Mouse (Mus musculus) G1E-ER4 (cell line): ENCODE results near the gene Trmt10a. TPM values are rescaled to one million over a fixed set of nuclear protein-coding genes. Genes with fewer than 3 reads are reported as not detected.

Experiments used
- GATA1 ChIP-seq: IDR thresholded peaks from one replicate; pipeline ENCODE4 v1.8.0; 2012; ENCODE audit warnings: low read length, inconsistent platforms
- polyA plus RNA-seq: library from polyadenylated mRNA; stranded (reverse); fragments of >175 nt; gene quantifications from 2 replicates; pipeline ENCODE4 v1.2.3, GENCODE M21; 2012

Trmt10a gene
- polyA plus RNA-seq, 1 experiment: 4.2 TPM

DNA sequence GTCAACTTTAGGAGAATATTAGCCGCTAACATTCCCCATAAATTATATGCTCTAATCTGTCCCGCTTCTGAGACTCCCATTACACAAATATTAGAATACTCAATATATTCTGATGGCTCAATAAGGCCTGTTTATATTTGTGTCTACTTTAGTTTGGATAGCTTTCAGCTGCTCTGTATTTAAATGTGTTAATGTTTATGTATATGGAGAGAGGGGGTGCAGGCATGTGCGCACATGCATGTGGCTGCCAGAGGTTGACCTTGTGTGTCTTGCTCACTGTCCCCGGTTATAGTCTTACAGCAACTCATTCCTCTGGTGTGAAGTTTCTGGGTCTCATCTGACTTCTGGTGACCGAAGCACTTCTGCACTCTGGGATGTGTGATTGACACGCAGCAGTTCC, 32.3 kb downstream of the Trmt10a start:
- TF ChIP-seq GATA1: no peak

DNA sequence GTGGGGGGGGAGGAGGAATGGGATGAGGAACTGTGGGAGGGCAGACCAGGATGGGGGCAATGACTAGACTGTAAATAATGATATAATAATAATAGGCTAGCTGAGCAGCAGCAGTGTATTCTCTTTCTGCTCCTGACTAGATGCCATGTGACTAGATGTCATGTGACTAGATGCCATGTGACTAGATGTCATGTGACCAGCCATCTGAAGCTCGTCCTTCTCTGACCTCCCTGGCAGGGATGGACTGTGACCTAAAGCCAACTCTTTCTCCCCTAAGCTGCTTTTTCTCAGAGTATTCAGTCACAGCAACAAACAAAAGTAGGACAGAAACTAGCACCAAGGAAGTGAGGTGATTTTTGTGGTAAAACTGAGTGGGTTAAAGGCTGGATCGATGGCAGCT, 38.8 kb downstream of the Trmt10a start:
- TF ChIP-seq GATA1: no peak

DNA sequence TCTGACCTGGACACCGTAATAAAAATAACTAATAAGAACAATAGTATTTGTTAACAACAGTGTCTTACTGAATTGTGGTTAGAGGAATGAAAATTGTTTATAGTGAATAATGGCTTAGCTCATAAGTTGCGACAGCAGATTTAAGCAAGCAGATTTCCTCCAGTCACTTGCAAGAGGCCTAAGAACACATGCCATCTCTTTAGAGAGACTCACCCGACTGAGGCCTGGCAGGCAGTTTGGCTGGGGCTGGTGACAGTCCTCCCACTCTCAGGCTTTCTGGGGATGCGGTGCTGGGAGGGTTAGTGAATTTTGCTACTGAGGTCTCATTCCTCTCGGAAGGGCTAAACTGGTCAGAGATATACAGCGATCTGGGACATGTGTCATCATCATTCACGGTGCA, 40.1 kb downstream of the Trmt10a start:
- no peak for TF ChIP-seq GATA1

DNA sequence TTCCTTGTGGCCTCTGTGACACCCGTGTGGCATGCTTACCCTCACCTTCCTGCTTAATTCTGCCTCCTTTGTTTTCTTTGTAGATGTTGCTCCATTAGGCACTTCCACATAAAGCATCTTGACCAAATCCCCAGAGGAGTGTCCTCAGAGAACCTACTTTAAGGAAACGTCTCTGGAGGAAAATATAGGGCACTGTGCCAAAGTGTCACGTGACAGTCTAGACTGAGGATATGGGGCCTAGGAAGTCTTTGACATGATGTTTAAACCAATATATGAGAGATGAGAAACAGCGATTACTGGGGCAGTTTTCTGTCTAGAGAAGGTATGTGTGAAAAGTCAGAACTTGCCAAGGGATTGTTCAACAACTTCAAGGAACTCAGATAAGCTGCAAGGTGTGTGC, 42.0 kb downstream of the Trmt10a start:
- TF ChIP-seq GATA1: no peak

DNA sequence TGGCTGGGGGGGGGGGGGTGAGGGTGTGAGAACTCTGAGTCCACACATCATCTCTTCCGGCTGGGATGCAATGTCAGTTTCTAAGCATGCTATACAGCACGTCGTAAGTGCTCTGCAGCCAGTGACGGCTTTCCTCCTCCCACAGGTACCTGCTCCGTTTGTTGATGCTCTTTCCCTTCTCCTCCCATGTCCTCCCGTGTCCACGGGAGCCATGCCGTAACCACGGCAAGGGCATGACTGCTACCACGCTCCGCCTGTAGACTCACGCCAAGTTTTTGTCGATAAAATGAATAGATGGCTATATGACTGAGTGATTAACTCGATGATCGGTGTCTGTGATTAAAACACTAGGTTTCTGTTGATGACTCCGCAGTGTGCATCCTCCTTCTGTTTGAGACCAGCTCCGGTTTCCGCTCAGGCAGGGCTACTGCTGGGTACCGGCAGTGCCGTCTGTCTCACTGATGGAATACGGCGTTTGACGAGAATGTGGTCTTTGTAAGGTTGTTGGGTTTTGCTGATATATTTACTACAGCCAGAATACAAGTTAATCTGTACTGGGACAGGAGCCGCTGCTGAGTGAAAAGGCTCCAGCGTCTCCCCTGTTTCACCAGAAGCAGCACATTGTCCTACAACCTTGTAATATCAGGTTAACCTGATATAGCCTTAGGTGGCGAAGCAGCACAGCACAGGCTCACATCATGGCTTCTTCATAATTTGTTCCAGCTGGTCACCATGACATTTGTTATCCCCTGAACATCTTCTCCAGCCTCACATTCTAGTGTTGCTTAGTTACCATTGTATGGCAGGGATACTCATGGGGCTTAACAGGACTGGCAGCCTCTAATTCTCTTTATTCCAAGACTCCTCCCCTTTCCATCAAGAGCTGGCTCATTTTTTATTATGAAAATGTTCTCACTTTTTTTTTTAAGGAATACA, 43.0 kb downstream of the Trmt10a start:
- no peak for TF ChIP-seq GATA1

DNA sequence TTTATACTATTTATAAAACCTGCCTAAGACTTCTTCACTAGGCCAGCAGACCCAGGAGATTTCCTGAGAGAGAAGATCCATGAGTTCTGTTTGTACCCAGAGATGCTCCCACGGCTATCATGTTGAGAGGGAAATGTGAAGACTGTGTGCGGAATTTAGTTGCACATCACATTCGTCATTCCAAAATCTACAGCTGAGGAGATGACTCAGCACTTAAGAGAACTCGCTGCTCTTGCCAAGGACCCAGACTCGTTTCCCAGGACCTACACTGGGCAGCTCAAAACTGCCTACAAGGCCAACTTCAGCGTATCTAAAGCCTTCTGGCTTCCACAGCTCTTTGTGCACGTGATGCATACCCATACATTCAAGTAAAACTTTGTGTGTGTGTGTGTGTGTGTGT, 49.0 kb downstream of the Trmt10a start:
- no peak for TF ChIP-seq GATA1

DNA sequence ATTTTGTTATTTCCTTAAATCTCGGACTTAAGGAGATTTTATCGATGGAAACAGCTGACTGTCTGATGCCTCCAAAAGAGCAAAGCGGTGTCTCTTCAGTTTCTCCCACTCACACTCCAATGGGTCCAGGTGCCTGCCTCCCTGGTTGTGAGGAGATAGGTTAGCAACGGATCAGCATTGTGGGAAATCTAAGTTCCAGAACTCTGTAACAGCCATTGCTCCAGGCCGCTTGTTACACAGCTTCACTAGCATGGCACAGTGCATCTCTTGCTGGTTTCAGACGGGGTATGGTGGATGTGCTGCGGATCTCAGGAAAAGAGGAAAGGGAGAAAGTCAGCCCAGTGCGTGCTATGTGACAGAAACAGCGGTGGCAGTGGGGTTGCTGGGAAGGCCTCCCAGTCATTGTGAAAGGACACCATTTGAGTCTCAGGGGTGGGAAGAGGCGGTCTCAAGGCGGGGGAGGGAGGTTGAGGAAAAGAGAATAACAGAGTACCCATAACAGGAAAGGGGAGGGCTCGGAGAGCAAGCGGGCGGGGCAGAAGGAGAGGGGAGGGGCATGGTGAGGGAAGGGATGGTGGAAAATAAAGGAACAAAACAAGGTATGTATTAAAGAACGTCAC, 50.5 kb downstream of the Trmt10a start, which contains the start of gene 4930579F01Rik:
4930579F01Rik (minus strand) TSS at position 143 of the 620 bp plus-strand sequence.
- no peak for TF ChIP-seq GATA1

DNA sequence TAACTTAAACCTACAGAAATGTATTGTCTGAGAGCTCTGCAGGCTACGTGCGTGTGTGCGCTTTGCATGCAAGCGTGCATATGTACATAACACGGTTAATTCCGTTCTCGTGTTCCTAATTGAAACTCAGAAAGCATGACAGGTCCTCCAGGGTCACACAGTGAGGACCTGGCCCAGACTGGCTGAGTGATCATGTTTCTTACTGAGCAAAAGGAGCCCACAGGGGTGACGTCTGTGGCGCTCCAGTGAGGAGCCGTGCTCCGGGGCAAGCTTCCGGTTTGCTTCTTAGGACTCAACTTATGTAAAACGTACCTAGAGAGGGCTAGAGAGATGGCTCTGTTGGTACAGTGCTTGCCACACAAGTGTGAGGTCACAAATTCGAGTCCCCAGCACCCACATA, 53.8 kb downstream of the Trmt10a start:
- TF ChIP-seq GATA1: no peak

DNA sequence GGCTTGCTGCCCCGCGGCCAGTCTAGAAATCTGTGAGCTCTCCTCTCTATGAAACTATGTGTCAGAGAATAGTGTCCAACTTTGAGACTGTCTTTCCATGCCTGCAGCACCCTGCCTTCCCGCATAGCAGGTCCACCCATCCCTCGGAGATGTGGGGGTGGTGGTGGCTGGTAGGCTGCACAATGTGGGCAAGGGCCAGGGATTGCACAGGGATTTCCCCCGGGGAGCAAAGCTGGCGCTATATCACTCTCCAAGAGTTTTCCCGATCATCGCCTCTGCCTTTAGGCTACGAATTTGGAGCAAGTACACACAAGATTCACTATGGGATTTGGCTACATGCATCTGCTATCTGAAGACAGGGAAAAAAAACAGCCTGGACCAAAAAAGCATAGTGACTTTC, 54.3 kb downstream of the Trmt10a start:
- no peak for TF ChIP-seq GATA1

DNA sequence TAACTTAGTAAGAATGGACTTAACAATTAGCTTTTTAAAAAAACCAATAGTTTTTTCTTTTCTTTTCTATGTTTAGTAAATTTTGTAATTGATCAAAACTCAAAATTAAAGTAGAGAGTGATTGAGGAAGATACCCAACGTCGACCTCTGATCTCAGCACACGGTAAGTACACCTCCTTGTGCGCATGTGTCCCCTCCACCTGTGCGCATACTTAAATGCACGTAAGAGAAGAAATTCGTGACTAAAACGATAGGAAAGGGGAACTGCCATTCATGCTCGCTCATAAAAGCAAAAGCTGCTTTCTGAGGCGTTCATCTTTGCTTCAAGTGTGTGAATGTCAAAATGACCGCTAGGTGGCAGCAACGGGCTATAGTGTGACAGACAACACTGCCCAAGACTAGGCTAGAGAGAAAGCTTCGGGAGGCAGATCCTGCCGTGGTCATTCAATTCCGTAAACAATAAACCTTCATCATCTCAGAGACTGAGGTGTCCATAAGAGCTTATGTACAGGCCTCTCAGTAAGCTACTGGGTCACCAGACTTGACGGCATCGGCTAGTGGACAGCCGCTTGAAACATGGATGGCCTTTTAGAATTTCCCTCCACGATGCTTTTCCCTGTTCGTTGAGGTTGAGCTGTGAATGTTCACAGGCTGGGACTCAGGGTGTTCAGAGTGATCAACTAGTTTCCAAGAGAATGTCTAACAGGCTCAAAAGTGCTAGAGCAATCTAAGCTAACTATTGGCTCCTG, 54.9 kb downstream of the Trmt10a start:
- TF ChIP-seq GATA1: no peak

DNA sequence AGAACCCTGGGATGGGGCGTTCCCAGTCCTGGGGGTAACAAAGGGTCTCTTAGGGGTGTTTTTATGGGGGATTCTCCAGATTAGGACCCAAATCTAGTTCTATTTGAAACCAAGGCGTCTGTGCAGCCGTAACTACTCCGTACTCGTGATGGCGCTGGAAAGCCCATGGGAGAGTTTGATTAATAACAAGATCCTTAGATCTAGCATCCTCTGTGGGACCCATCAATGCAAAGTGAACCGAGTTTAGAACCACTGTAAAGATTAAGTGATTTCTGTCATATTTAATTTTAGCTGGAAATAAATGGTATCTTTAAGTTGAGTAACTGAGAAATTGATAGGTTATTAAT, 55.4 kb downstream of the Trmt10a start:
- TF ChIP-seq GATA1: no peak

DNA sequence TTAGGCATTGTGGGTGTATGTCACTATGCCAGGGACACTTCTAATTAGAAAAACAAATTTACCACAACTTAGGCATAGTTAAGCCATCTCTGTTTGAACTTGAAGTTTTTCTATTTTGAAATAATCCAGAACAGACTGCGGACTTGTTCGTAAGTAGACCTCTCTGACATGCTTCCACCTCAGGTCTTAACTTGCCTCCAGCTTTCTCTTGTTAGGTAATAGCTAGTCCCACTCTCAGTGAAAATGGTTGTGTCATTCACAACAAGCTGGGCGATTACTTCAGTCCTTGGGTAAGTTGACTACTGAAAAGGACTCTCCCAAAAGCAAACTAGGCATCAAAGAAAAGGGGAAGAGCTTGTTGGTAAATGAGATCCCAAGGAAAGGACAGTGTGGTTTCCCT, 65.6 kb downstream of the Trmt10a start:
- TF ChIP-seq GATA1: no peak

Other genes starting within 250 kb of the Trmt10a start
- gene Lamtor3, start 224.9 kb upstream of the Trmt10a start, polyA plus RNA-seq: 35.8 and 43.9 TPM in 2 replicates
- gene Dapp1, start 161.9 kb upstream of the Trmt10a start, polyA plus RNA-seq: 7.7 and 29.8 TPM in 2 replicates
- 0.08 and 0.11 TPM in 2 replicates for gene 1110002E22Rik, start 78.4 kb upstream of the Trmt10a start, polyA plus RNA-seq
- gene Gm5105, start 76.1 kb upstream of the Trmt10a start, polyA plus RNA-seq: not detected in 2 replicates
- gene Mttp, start 1.5 kb downstream of the Trmt10a start, polyA plus RNA-seq: 0.39 and 0.71 TPM in 2 replicates
- gene 4930579F01Rik, start 50.4 kb downstream of the Trmt10a start, polyA plus RNA-seq: not detected in 2 replicates
- gene Adh7, start 74.3 kb downstream of the Trmt10a start, polyA plus RNA-seq: not detected in 2 replicates
- gene Adh1, start 117.5 kb downstream of the Trmt10a start, polyA plus RNA-seq: not detected in 2 replicates
- gene Adh6a, start 169.8 kb downstream of the Trmt10a start, polyA plus RNA-seq: not detected in 2 replicates
- not detected in 2 replicates for gene Adh6b, start 198.3 kb downstream of the Trmt10a start, polyA plus RNA-seq